Mouse (Mus musculus) lung, postnatal 0 days (tissue): ENCODE results near the gene Nrros.

Experiments
- CTCF ChIP-seq: IDR thresholded peaks from 2 replicates; pipeline ENCODE4 v1.5.1; 2016; ENCODE audit warnings: antibody characterized with exemption, mild to moderate bottlenecking
- EP300 ChIP-seq: IDR thresholded peaks from 2 replicates; pipeline ENCODE4 v1.6.1; 2016; ENCODE audit warnings: antibody characterized with exemption, mild to moderate bottlenecking, control low read depth

- TF ChIP-seq CTCF = no peak
- no peak for TF ChIP-seq EP300
Measured at GRCm38 (mm10) chr16:32135842-32136357, 29.5 kb downstream of the Nrros start.
